Mouse (Mus musculus) monocyte, adult 2 months (primary cell): ENCODE results near the gene Gm28845.

Experiments
- DNase-seq, 2 experiments: peaks; one replicate each; pipeline ENCODE4 v3.0.0; 2022; ENCODE audit warnings: low spot score in 2 of 2, low read depth in 1 of 2

Gene Gm28845

GRCm38 (mm10) chr1:65119438-65119837 lies at the start of gene Gm28845:
TSS of gene Gm28845 (minus strand) at chr1:65119558.
- DNase-seq: no peak

- no peak for DNase-seq
These were observed 48.1 kb upstream of the Gm28845 start for GRCm38 (mm10) chr1:65167496-65167895.

- no peak for DNase-seq
These were observed 42.9 kb upstream of the Gm28845 start for GRCm38 (mm10) chr1:65162210-65162609.

GRCm38 (mm10) chr1:65156111-65156510 lies 36.8 kb upstream of the Gm28845 start:
- no peak for DNase-seq

- DNase-seq: no peak
These were observed 35.5 kb upstream of the Gm28845 start for GRCm38 (mm10) chr1:65154814-65155213.

- DNase-seq: no peak
These were observed 28.6 kb upstream of the Gm28845 start for GRCm38 (mm10) chr1:65147971-65148370.

- DNase-seq: no peak
These were observed 28.0 kb upstream of the Gm28845 start for GRCm38 (mm10) chr1:65147326-65147725.

GRCm38 (mm10) chr1:65146601-65147000 lies 27.2 kb upstream of the Gm28845 start:
- no peak for DNase-seq

- no peak for DNase-seq
These were observed 25.4 kb upstream of the Gm28845 start for GRCm38 (mm10) chr1:65144783-65145182.

- no peak for DNase-seq
These were observed 18.2 kb upstream of the Gm28845 start for GRCm38 (mm10) chr1:65137560-65137959.

- DNase-seq: no peak
These were observed 13.5 kb upstream of the Gm28845 start for GRCm38 (mm10) chr1:65132833-65133232.

- DNase-seq: no peak
These were observed 12.3 kb upstream of the Gm28845 start for GRCm38 (mm10) chr1:65131671-65132070.

- no peak for DNase-seq
These were observed 10.9 kb upstream of the Gm28845 start for GRCm38 (mm10) chr1:65130226-65130625.

- DNase-seq: no peak
These were observed 10.3 kb upstream of the Gm28845 start for GRCm38 (mm10) chr1:65129634-65130180.

- DNase-seq: no peak
These were observed 3.4 kb upstream of the Gm28845 start, which contains the start of gene D630023F18Rik for GRCm38 (mm10) chr1:65122574-65123372. TSS of gene D630023F18Rik (minus strand) at chr1:65123214.

- DNase-seq: no peak
These were observed 1.0 kb downstream of the Gm28845 start for GRCm38 (mm10) chr1:65118150-65118913.

GRCm38 (mm10) chr1:65113536-65114172 lies 5.7 kb downstream of the Gm28845 start:
- peak in 1 of 2 experiments; percentile 26 for DNase-seq

GRCm38 (mm10) chr1:65112807-65113196 lies 6.6 kb downstream of the Gm28845 start:
- peak; percentile 35 to 47 for DNase-seq

GRCm38 (mm10) chr1:65112031-65112806 lies 7.1 kb downstream of the Gm28845 start:
- DNase-seq: peak in 1 of 2 experiments; percentile 39

- DNase-seq: no peak
These were observed 9.5 kb downstream of the Gm28845 start for GRCm38 (mm10) chr1:65109756-65110435.
